Mouse (Mus musculus) mouse embryonic stem cell (cell line): ENCODE measurements around the gene Gfod1.

Experiments used
- in situ Hi-C, 2 experiments: fragments of 300-500 bp; cut with MboI; formaldehyde crosslinking; loops; 1 replicate in 1 of 2; 3 replicates in 1 of 2; pipeline ENCODE4 v1.14.3; 2019 to 2020; ENCODE audit warnings: low sequenced_read_pairs in 2 of 2, low pct_unique_long_range_greater_than_20kb in 1 of 2, mixed read lengths in 1 of 2; ENCODE audit not compliant: unreplicated experiment in 1 of 2

The Gfod1 gene

DNA sequence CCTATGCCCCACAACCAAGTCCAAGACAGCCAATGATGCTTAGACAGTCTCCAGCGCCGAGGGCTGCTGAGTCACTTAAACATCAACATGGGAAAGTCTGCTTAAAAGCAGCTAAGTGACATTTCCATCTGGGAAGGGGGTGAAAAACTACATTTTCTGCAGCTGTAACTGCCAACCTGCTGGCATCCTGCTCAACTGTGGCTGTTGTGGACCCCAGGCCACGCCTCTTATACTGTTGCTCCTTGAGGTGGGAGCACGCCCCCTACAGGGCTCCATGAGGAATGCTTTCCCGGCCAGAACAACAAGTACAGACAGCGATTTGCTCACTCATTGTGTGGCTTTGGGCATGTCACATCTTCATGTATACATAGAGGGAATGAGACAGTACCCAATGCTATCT, 106.8 kb downstream of the Gfod1 start:
- in situ Hi-C loops, result loop anchor here in 1 of 2 experiments (25.0 kb wide), 1 partner anchor 365 kb away; the partner anchor contains the start of gene Mcur1

DNA sequence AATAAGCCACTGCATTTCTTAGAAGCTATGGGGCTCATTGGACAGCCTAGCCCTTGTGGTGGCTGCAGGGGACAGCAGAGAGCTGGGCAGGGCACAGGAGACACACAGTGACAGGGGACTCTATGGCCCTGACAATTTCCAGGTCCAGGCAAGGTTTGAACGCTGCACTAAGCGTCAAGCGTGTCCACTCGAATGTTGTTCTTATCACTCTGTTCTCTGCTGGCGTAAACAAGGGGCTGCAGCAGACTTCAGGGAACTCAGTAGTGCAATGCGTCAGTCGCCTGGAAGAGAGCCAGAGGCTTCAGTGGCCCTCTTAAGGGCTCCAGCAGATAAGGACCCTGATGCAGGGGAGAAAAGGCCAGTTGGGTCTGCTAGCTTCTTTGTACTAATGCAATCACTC, 108.0 kb downstream of the Gfod1 start:
- in situ Hi-C loops, result loop anchor here in 1 of 2 experiments (25.0 kb wide), 1 partner anchor 366 kb away; the partner anchor contains the start of gene Mcur1

DNA sequence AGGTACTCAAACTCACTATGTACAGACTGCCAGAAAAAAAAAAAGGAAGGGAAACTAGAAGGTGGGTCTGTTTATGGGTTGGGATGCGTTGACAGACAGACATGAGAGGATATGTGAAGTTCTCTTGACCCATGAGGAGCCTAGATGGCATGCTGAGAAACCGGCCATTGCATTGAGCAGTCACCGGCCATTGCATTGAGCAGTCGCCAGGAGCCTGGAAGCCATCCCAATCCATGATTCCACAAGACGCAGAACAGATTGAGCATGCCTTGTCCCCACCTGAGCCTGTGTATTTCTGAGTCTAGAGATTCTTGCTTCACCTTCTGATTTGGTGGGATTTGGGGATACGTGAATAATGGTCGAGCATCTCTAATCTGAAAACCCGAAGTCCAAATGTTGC, 110.0 kb downstream of the Gfod1 start:
- in situ Hi-C loops, result loop anchor here in 1 of 2 experiments (25.0 kb wide), 1 partner anchor 368 kb away; the partner anchor contains the start of gene Mcur1

DNA sequence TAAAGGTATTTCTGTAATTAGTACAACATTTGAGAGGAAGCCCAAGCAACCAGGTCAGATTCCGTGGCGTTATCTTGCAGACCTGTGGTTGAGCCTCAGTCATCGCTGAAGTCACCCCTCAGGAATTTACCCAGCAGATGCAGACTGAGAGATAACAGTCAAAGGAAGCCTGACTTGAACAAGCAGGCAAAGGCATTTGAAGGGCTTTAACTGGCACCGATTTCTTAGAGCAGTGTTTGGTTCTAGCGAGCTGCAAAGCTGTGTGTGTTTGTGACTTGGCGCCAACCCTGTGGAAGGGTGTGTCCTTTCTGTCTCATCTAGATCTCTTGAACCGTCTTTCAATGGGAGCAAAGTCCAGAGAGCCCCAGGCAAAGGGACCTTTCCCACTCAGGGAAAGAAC, 110.7 kb downstream of the Gfod1 start:
- in situ Hi-C loops, result loop anchor here in 1 of 2 experiments (25.0 kb wide), 1 partner anchor 369 kb away; the partner anchor contains the start of gene Mcur1

DNA sequence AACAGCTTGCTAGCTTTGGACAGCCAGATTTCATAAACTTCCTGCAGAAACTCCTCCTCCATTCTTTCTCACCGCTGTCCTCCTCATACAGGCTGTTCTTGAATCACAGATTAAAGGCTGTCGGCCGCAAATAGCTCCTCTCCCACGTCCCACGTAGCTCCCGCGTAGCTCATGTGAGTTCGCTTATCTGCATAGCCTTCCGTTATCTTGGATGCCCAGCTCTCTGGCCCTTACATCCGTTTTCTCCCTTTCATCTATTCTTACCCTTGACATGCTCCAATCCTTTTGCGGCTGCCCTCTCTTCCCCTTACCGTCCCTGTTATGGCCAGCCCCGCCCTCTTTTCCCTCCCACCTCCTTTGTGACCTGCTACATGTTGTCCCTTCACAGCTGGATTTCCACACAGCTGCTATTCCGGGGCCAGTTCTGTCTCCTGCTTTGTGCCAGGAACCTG, 112.2 kb downstream of the Gfod1 start:
- in situ Hi-C loops, result loop anchor here in 1 of 2 experiments (25.0 kb wide), 1 partner anchor 371 kb away; the partner anchor contains the start of gene Mcur1

DNA sequence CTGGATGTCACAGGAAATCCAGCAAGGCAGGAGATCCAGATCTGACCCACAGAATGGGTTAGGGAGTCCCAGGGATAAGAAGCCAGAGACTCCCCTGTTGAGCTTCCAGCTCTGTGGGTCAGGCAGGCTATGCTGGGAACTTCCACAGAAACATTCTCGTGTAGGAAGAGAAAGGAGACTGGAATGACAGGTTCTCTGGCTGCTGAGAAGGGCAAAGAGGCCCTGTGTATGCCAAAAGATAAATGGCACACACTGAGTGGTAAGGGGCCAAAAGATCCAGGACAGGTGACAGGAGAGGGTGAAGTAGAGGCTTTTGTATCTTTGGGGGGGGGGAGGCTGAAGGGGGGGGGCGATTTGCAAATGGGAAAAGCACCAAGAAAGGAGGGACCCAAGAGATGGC, 112.7 kb downstream of the Gfod1 start:
- in situ Hi-C loops, result loop anchor here in 1 of 2 experiments (25.0 kb wide), 1 partner anchor 371 kb away; the partner anchor contains the start of gene Mcur1

DNA sequence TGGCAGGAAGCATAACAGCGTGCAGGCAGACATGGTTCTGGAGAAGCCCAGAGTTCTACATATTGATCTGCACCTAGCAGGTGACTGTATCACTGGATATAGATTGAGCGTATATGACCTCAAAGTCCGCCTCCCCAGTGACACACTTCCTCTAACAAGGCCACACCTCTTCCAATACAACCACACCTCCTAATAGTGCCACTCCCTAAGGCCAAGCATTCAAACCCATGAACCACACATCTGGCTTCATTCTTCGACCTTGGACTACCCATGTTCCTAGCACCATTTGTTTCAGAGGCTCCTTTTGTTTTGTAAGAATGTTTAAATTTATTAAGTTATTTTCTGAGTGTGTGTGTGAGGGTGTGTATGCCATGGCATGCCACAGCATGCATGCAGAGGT, 116.2 kb downstream of the Gfod1 start:
- in situ Hi-C loops, result loop anchor here (10.0 to 25.0 kb wide), 2 partner anchors 137 to 375 kb away; partner anchors contain the start of gene Mcur1 (in 1 of the 2)

DNA sequence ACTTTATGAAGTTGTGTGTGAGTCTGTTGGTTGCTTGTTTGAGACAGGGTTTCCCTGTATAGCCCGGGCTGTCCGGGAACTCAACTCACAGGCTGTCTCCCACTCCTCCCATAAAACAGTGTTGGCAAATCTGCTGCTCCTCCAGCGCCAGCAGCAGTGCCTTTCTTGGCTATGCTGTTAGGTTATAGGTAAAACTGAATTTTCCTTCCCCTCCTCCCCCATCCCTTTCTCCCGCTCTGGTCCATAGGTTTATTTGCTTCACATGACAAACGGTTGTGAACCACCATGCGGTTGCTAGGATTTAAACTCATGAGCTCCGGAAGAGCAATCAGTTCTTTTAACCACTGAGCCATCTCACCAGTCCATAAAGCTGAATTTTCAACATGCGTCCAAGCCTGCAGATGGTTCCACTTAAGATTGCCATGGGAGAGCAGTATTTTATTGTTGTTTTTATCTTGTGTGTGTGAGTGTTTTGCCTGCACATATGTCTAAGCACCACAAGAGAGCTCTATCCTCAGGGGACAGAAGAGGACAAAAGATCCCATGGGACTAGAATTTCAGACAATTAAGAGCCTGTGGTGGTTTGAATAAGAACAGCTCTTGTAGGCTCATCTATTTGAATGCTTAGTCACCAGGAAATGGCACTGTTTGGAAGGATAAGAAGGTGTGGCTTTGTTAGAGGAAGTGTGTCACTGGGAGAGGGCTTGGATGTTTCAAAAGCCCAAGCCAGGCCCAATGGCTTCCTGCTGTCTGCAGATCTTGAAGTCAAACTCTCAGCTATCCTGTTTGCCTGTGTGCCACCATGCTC, 120.5 kb downstream of the Gfod1 start:
- in situ Hi-C loops, result loop anchor here (10.0 to 25.0 kb wide), 2 partner anchors 141 to 379 kb away; partner anchors contain the start of gene Mcur1 (in 1 of the 2)

DNA sequence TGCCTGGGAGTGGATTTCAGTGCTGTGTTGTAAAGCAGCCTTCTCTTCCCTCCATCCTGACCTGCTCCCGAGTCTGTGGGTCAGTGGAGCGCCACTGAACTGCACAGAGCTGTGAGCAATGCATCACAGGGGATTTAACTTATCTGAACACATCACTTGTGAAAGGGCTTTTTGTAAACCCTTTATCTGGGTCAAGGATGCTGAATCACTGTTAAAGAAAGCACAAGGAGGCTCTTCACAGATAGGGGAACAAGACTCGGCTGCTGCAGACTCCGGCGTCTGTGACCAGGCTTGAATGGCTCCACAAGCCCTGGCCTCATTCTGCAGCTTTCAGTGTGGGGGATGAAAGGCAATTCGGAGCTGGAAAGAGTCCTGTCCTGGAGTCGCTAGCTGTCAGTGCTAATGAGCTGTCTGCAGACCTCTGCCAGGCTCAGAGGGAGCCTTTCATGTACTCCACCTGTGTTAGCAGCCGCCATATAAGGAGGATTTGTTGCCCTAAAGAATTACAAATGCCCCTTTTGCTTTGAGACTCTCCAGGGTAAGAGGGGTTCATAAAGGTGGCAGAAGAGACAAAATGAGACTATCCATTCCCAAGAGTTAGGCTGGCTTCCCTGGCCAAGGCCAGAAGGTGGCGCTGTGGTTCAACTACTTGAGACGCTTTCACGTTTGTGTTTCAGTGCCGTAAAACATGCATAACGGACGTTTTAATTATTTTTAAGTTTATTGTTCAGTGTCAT, 121.3 kb downstream of the Gfod1 start:
- in situ Hi-C loops, result loop anchor here (10.0 to 25.0 kb wide), 2 partner anchors 142 to 380 kb away; partner anchors contain the start of gene Mcur1 (in 1 of the 2)

DNA sequence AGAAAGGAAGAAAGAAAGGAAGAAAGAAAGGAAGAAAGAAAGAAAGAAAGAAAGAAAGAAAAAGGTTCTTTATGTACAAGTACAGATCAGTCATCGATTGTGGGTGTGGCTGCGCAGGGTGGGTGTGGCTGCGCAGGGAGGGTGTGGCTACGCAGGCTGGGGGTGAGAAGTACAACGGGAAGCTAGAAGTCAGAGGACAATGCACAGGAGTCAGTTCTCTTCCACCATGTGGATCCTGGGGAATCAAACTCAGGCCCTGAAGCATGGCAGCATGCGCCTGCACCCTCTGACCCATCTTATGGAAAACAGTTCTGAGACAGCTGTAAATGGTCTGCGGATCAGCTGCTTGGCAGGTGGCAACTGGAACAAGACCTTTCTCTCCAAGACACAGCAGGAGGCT, 122.9 kb downstream of the Gfod1 start:
- in situ Hi-C loops, result loop anchor here (10.0 to 25.0 kb wide), 2 partner anchors 144 to 381 kb away; partner anchors contain the start of gene Mcur1 (in 1 of the 2)

DNA sequence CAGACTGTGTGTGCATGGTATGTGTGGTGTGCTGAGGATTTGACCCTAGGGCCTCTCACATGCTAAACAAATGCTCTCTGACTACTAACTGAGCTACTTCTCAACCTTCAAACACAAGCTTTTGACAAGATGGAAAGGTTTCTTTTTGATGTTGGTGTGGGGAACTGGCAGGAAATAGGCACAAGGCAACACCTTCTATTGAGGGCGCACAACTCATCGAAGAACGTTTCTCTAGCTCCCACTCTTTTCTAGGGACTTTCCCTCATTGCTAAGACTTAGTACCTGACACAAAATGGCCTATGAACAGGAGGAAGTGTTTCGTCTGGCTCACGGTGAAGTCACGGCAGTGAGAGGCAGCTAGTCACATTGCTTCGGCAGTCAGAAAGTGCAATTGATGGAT, 126.7 kb downstream of the Gfod1 start:
- in situ Hi-C loops, result loop anchor here in 1 of 2 experiments (10.0 to 25.0 kb wide), 2 partner anchors 385 to 557 kb away; partner anchors contain the start of gene Mcur1

DNA sequence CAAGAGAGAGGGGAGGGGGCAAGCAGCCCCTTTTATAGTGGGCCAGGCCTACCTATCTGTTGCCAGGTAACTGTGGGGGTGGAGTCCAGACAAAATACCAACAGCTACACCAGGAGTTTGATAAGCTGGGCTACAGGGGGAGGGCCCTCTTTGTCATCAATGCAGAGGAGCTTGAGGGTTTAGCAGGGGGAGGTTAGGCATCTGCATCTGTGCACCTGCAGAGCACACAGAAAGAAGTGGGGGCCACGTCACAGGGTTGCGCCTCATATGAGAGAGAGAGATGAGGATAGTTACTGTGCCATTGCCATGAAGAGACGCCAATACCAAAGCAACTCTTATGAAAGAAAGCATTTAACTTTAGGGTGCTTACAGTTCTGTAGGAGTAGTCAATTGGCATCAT, 127.3 kb downstream of the Gfod1 start:
- in situ Hi-C loops, result loop anchor here in 1 of 2 experiments (10.0 to 25.0 kb wide), 2 partner anchors 386 to 558 kb away; partner anchors contain the start of gene Mcur1

DNA sequence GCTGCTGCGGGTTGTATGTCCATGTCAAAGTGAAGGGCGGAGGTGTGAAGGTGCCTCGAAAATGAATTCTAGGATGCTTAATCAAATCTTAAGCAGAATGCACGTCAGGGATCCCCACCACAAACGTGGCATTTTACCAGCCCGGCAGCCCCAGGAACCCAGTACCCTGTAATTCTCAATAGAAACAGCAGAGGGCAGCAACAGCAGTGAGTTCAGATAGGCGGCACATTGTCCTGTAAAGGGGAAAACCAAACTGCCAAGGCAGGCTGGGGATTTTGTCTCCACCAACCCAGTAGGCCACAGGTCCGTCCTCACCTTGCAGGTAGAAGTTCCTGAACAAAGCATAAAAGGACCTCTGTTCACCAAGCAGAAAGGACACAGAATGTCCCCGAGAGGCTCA, 130.7 kb downstream of the Gfod1 start:
- in situ Hi-C loops, result loop anchor here in 1 of 2 experiments (5.0 to 10.0 kb wide), 2 partner anchors 149 to 562 kb away; no protein-coding TSS in a partner anchor

DNA sequence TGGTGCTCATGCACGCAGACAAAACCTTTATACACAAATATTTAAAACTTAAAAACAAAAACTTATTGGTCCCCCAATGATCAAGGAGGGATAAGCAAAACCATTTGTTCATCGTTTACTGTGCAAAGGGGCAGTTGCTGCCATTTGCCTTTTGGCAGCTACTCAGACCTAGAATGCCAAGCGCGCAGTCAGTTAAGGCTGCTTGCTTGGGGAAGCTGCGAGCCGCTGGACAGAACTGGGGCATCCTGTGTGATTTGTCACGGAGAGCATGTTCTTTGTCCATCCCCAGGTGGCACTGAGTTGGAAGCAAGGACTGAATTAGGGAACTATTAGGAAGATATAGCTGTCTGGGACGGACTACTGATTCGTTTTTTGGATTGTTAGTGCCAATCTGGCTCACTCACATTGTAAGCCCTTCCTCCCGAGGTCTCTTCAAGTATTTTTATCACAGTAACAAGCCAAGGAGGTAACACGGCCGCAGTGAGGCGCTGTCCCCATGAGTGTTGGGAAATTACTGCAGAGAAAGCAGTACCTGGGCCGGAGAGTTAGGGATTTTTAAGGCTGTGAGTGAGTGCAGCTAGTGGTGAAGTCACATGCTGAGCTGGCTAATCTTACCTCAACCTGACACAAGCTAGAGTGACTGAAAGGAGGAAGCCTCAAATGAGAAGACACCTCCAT, 131.8 kb downstream of the Gfod1 start:
- in situ Hi-C loops, result loop anchor here in 1 of 2 experiments (5.0 to 10.0 kb wide), 2 partner anchors 150 to 563 kb away; no protein-coding TSS in a partner anchor

DNA sequence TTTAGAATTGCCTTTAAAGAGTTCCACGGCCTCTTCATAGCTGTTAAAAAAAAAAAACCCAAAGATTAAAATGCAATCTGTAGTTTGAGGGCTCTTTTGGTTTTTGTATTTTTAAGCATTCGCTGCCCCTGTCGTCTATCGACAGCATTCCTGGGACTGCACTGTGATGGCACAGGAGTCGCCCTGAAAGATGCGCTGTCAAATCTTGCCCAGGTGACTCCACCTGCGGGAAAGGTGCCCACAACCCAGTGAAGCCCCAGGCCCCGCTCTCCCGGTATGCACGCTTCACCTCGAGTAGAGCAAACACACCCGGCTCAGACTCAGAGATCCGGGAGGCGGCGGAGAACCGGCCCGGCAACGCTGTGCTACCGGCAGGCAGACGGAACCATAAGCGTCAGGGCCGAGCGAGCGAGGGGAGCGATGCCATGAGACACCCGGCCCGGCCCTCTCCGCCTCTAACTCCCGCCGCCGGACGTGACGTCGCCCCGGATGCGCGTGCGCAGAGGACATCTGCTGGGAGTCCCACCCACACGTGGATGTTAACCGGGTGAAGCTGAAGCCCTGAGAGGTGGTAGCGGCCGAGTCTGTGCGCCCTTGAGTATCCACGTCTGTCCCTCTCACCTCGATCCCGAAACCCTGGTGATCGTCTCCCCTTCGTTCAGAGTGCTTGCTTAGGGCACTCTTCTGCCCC, 132.8 kb downstream of the Gfod1 start, which contains the start of gene Tbc1d7:
Gene Tbc1d7 (minus strand): TSS at position 482 of the 691 bp plus-strand sequence.
- in situ Hi-C loops, result loop anchor here in 1 of 2 experiments (5.0 to 10.0 kb wide), 2 partner anchors 151 to 564 kb away; no protein-coding TSS in a partner anchor

DNA sequence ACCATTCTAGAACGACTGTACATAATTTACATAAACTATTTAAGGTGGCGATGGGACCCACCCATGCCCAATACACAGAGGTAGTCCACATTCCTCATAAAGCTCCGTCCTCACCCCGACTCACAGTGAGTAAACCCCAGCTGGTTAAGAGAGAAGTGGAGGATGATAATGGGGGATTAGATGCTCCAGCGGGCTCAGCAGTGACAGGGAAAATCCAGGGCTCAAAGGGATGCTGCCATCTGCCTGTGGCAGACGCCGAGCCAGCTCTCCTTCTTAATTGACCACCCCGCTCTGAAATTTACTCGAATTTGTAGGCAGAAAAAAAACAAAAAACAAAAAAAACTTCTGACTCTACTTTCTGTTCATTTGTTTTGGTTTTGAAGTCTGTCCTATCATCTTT, 136.3 kb downstream of the Gfod1 start:
- in situ Hi-C loops, result no loop called here

DNA sequence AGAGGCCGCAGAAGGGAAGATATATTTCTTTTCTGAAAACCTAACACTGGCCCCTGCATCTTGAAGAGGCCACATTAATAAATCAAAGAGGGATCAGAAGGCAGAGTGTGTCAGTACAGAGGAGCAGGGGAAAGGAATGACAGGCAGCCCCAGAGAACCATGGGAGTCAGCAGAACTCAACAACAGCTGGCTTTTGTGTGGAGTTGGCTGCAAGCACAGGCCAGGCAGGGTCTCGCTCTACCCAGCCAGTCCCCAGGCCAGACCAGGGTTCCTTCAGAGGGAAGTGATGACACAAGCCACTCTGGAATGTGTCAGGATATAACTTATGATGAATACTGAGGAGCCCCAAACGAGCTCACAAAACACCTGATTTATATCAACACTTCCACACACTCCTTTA, 144.5 kb downstream of the Gfod1 start:
- in situ Hi-C loops, result no loop called here
